Mouse (Mus musculus) megakaryocyte-erythroid progenitor cell, adult 5-6 weeks (primary cell): Measurements from ENCODE around the gene Wwox. TPM values are rescaled to one million over a fixed set of nuclear protein-coding genes. Genes with fewer than 3 reads are reported as not detected.

ENCODE experiments used
- ATAC-seq: replicated peaks from 2 replicates; pipeline ENCODE4 v1.8.0; 2016; ENCODE audit warnings: mild to moderate bottlenecking, inconsistent platforms; ENCODE audit not compliant: severe bottlenecking, poor library complexity, low FRiP score, low TSS enrichment
- total RNA-seq, 2 experiments: library from RNA; stranded (forward) in 1 of 2; stranded (reverse) in 1 of 2; fragments of 200-1000, 215-1000 nt in 1 of 2; fragments of >200 nt in 1 of 2; fragmentation: Nextera tagmentation in 1 of 2; gene quantifications; 2 replicates each; pipeline ENCODE4 v1.2.3; 2014 to 2017

The Wwox gene
- total RNA-seq, 2 experiments from 2014 or later, result 8.5 to 28.7 TPM

GRCm38 (mm10) chr8:115157977-115158720 lies 718.7 kb downstream of the Wwox start:
- no peak for ATAC-seq

- no peak for ATAC-seq
Measured at GRCm38 (mm10) chr8:115158721-115159111, 719.3 kb downstream of the Wwox start.

GRCm38 (mm10) chr8:115159208-115159607 lies 719.8 kb downstream of the Wwox start:
- 0 out of 2 replicates have a peak, but pooled peaks have one; percentile 26 for ATAC-seq

GRCm38 (mm10) chr8:115159711-115160374 lies 720.4 kb downstream of the Wwox start:
- peak; percentile 58 for ATAC-seq

- ATAC-seq, result no peak
Measured at GRCm38 (mm10) chr8:115160407-115160806, 721.0 kb downstream of the Wwox start.

GRCm38 (mm10) chr8:115161520-115161919 lies 722.1 kb downstream of the Wwox start:
- no peak for ATAC-seq

GRCm38 (mm10) chr8:115164872-115165271 lies 725.4 kb downstream of the Wwox start:
- ATAC-seq, result no peak

- ATAC-seq, result no peak
Measured at GRCm38 (mm10) chr8:115173634-115174081, 734.2 kb downstream of the Wwox start.

GRCm38 (mm10) chr8:115185431-115185964 lies 746.0 kb downstream of the Wwox start:
- no peak for ATAC-seq

GRCm38 (mm10) chr8:115186121-115186811 lies 746.8 kb downstream of the Wwox start:
- ATAC-seq, result no peak

- ATAC-seq, result no peak
Measured at GRCm38 (mm10) chr8:115186882-115187281, 747.4 kb downstream of the Wwox start.

- ATAC-seq, result no peak
Measured at GRCm38 (mm10) chr8:115188446-115188845, 749.0 kb downstream of the Wwox start.

GRCm38 (mm10) chr8:115189836-115190235 lies 750.4 kb downstream of the Wwox start:
- peak; percentile 52; the same call in 1 of the 2 replicates for ATAC-seq

GRCm38 (mm10) chr8:115193767-115194166 lies 754.3 kb downstream of the Wwox start:
- ATAC-seq, result no peak

- no peak for ATAC-seq
Measured at GRCm38 (mm10) chr8:115195334-115195733, 755.9 kb downstream of the Wwox start.

- ATAC-seq, result no peak
Measured at GRCm38 (mm10) chr8:115196859-115197258, 757.4 kb downstream of the Wwox start.

GRCm38 (mm10) chr8:115199204-115199603 lies 759.7 kb downstream of the Wwox start:
- no peak for ATAC-seq

- no peak for ATAC-seq
Measured at GRCm38 (mm10) chr8:115199616-115200150, 760.2 kb downstream of the Wwox start.

- ATAC-seq, result no peak
Measured at GRCm38 (mm10) chr8:115201726-115202125, 762.3 kb downstream of the Wwox start.

- ATAC-seq, result no peak
Measured at GRCm38 (mm10) chr8:115207480-115207879, 768.0 kb downstream of the Wwox start.
